Mouse (Mus musculus): ENCODE measurements around the gene Kcnmb3.
A peak's percentile ranks its signal among the peaks of the same experiment; 100 is the strongest.

Gene Kcnmb3

DNA sequence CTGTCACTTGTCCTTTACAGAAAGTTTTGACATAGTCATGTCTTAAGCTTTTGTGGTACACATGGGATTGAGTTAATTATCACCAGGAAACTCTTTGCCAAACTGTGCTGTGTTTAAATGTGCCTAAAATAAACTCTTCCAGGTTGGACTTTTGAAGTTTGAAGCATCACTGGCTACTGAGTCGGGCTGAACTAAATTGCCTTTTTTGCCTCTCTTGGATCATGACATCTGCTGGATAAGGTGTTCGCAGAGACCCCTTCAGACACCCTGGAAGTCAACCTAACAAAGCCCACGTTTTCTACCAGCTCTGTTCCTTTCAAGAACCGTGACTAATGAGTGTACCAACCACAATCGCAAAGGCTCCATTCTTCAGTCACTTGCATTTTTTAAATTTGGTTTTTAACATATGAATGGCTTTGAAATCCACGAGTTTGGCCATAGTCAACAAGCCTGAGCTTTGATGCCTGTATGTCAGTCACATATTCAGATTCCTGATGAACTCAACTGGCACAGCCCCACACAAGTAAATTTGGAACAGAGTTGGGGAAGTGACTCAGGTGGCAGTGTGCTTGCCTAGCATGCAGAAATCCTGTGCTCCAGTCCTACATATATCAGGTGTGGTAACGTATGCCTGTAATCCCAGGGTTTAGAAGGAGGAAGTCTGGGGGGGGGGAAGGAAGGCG lies 3.2 kb upstream of the Kcnmb3 start:
- no peak for DNase-seq

GRCm38 (mm10) chr3:32494387-32495087 lies 2.5 kb upstream of the Kcnmb3 start:
- DNase-seq = no peak

GRCm38 (mm10) chr3:32490928-32491315 lies 1.1 kb downstream of the Kcnmb3 start:
- no peak for DNase-seq

DNA sequence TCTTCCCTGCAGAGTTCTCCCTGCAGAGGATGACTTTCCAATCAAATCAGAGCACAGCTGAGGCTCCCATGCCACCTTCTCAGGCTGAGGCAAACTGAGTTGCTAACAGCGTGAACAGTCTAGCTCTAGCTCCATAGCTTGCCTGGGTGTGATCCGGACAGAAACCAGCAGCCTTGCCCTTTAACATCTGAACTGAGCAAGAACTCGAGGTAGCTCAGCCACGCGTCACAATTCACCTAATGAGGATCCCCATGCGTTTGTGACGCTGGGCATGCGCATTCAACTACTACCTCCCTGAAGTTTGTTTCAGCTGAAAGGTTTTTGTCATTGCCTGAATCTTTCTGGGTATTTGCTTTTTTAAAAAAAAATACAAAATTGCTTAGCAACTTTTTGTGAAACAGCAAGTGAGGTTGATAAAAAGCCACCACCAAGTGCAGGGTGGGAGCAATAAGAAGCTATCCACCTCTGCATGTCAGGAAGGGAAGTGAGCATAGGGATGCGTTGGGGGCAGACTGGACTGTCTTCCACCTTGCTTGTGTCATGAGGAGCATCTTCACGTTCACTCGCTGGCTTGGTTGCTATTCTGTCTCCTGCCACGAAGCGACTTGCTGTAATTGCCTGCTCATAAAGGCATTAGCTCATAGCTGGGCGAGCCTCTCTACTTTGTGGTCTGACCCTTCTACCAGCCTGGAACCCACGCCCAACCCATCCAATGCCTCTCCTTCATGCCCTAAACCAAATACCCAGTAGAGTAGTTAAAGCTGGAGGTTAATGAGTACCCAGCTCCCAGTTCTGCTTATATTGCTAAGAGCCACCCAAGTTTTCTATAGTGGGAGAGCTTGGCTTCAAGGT lies 1.7 kb downstream of the Kcnmb3 start:
- no peak for DNase-seq

GRCm38 (mm10) chr3:32488172-32488571 lies 3.9 kb downstream of the Kcnmb3 start:
- DNase-seq = no peak

DNA sequence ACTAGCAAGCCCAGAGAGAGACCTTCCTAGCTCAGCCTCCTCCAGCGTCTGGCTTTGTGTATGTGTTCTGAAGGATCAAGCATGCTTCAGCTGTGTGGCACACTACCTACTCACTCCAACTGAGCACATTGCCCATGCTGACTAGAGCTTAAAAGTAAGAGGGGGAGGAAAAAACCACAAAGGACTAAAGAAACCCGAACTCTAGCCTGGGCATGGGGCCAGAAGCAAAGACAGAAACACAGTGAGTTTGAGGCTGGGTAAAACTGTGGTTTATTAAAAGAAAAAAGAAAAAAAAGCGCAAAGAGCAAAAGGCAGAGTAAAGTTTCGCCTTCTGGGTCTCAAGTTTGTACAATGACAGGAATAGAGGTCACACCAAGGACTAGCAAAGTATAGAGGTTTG lies 5.5 kb downstream of the Kcnmb3 start:
- DNase-seq = no peak

GRCm38 (mm10) chr3:32483035-32483434 lies 9.0 kb downstream of the Kcnmb3 start:
- no peak for DNase-seq

- DNase-seq = no peak
Observed at GRCm38 (mm10) chr3:32479961-32480360, 12.1 kb downstream of the Kcnmb3 start.

- DNase-seq = no peak
Observed at GRCm38 (mm10) chr3:32473184-32473583, 18.8 kb downstream of the Kcnmb3 start.

DNA sequence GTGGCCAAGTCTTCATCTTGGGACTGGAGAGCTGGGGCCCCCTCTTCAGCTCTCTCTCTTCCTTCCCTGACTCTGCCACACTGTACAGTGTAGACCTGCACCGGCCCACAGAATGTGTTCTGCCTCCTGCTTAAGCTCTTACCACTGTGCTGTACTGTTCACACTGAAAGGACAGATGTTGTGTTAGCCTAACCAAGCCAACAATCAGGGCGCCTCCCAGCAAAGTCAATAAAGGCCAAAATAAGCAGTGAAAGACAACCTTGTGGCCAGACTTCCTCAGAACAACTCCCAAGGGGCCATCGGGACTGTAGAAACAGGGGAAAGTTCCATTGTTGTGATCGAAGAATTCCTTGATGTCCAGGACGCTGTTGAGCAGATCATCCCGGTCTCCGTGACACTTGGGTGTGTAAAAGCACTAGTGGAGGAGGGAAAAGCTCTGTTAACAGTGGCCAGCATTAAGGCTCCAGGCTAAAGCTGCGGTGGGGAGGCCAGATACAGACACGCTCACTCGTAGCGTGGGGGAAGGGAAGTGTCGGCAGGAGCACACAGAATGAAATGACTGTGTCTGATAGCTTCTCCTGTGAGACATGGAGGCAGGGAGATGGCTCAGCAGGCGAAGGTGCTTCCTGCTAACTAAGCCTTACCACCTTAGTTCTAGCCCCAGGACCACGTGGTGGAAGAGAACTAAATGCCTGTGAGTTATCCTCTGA lies 19.7 kb downstream of the Kcnmb3 start:
- DNase-seq = no peak

DNA sequence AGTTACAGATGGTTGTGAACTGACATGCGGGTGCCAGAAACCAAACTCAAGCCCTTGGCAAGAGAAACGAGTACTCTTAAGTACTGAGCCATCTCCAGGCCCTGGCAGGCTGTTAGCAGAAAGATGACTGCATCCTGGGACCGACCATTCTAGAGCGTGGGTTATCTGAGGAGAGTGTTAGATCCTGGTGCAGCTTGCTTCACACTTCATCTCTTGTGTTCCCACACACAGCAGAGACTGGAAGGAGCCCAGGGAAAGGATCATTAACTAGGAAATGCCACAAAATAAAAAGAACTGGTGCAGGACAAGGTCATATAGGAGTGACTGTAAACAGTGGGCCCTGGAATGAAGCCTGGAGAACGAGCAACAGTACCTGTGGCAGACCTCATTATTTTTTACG lies 20.9 kb downstream of the Kcnmb3 start:
- no peak for DNase-seq

GRCm38 (mm10) chr3:32470449-32470848 lies 21.6 kb downstream of the Kcnmb3 start:
- DNase-seq = no peak

- no peak for DNase-seq
Observed at GRCm38 (mm10) chr3:32468411-32468810, 23.6 kb downstream of the Kcnmb3 start.

DNA sequence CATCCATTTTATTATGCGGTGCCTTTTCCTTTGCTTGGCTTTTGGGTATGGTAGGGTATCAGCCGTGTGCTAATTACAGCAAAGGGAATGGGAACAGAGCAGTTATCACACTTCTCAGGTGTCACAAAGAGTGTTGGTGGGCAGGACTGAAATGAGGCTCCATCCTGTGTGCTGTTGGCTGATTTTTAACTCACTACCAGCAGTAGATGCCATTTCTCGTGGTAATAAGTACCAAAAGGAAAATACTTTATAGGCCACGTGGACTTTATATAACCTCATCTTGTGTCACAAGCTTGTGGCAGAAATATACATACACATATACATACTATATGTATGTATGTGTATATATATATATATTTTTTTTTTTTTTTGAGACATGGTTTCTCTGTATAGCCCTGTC lies 24.7 kb downstream of the Kcnmb3 start:
- DNase-seq = no peak

DNA sequence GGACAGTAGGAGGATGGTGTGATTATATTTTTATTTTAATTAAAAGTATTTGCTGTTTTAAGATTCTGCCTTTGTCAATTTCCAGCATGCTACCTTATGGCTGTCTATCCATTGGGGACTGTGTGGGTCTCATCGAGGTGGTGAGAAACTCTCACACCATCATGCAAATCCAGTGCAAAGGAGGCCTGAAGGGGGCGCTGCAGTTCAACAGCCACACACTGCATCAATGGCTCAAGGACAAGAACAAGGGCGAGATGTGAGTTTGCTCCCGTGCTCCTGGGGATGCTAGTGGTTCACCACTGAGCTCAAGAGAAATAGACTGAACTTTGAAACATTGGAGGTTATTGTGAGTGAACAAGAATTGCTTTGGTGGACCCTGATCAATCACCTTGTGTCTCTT lies 32.3 kb downstream of the Kcnmb3 start:
- peak; percentile 59 for DNase-seq

GRCm38 (mm10) chr3:32454329-32455021 lies 37.6 kb downstream of the Kcnmb3 start:
- peak; percentile 38 for DNase-seq

GRCm38 (mm10) chr3:32441710-32442109 lies 50.3 kb downstream of the Kcnmb3 start:
- no peak for DNase-seq

- no peak for DNase-seq
Observed at GRCm38 (mm10) chr3:32438716-32439115, 53.3 kb downstream of the Kcnmb3 start.

DNA sequence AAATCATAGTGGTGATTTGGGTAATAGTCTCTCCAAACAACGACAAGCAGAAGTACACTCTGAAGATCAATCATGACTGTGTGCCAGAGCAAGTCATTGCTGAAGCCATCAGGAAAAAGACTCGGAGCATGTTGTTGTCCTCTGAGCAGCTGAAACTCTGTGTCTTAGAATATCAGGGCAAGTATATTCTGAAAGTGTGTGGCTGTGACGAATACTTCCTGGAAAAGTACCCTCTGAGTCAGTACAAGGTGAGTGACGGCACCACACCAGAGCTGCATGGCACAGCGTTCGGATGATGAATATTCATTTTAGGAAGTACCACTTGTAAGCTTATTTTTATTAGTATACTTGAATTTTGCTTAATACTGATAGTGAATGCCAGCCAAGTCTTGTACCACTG lies 54.2 kb downstream of the Kcnmb3 start:
- DNase-seq = no peak

DNA sequence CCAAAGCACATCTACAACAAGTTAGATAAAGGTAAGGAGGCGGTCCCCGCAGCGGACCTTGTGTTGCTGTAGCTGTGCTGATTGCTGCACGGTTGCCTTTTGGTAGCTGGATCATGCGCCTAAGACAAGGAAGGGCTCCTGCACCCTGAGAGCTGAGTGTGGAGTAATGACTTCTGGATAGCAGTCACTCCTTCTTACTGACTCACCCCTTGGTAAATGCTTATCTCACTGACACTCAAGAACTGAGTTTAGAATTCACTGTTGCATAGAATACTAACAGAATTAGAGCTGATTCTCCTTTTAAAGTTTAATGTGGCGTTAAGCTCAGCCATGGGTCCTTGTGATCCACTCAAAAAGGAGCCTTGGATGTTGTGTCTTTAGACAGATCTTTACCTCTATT lies 54.7 kb downstream of the Kcnmb3 start:
- no peak for DNase-seq

GRCm38 (mm10) chr3:32436101-32436500 lies 55.9 kb downstream of the Kcnmb3 start:
- no peak for DNase-seq

- DNase-seq = no peak
Observed at GRCm38 (mm10) chr3:32434016-32434415, 58.0 kb downstream of the Kcnmb3 start.

DNA sequence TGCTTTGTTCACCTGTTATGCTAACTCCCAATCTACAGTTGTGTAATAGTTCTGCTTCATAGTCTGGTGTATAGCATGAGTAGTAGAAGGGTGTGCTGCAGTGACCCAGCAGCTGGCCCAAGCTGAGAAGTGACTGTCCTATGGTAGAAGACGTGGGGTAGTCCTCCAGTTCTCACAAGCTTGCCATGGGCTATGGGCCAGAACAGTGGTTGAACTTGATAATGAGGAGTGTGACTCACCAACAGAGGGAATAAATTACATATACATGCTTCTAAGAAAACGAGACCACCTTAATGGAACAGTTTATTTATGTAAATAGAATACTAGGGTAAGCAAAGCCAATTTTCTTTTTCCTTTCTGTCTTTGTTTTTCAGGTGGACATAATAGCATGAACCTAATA lies 61.6 kb downstream of the Kcnmb3 start:
- DNase-seq = no peak
